Mouse (Mus musculus) ES-Bruce4 (cell line): Measurements from ENCODE around the gene Mtfr2.

Experiments used
- CTCF ChIP-seq: IDR thresholded peaks from one replicate; pipeline ENCODE4 v1.8.1; 2011; ENCODE audit warnings: low read depth, low read length
- POLR2A ChIP-seq: IDR thresholded peaks from one replicate; pipeline ENCODE4 v1.8.1; 2011; ENCODE audit warnings: low read length; ENCODE audit not compliant: insufficient read depth

- TF ChIP-seq POLR2A (no peak), CTCF (no peak)
Measured at GRCm38 (mm10) chr10:20379071-20379735, 31.6 kb downstream of the Mtfr2 start.
